Mouse (Mus musculus) hindbrain, embryonic 10.5 days (tissue): Measurements from ENCODE around the gene Ccng1. TPM values are rescaled to one million over a fixed set of nuclear protein-coding genes. Genes with fewer than 3 reads are reported as not detected.
"Not testable (repeated sequence)": the region's sequence is repeated elsewhere in the genome, so short reads cannot be mapped to it uniquely, and the experiment has no call there.

Experiments used
- DNase-seq: peaks from one replicate; pipeline ENCODE4 v3.0.0-alpha.2; 2017; ENCODE audit warnings: low spot score
- H3K27ac ChIP-seq: fragments of 300-500 bp; sonication (generic); 2 replicates; pipeline ENCODE4 v1.5.1; 2016; ENCODE audit warnings: mild to moderate bottlenecking, moderate library complexity
- H3K27me3 ChIP-seq: fragments of 300-500 bp; sonication (generic); 2 replicates; pipeline ENCODE4 v1.6.1; 2016; ENCODE audit warnings: mild to moderate bottlenecking; ENCODE audit not compliant: poor library complexity, insufficient read depth, severe bottlenecking
- H3K36me3 ChIP-seq: fragments of 300-500 bp; sonication (generic); 2 replicates; pipeline ENCODE4 v1.6.1; 2016; ENCODE audit warnings: mild to moderate bottlenecking, moderate library complexity
- H3K4me1 ChIP-seq: fragments of 300-500 bp; sonication (generic); replicated peaks from 2 replicates; pipeline ENCODE4 v1.6.1; 2016; ENCODE audit warnings: mild to moderate bottlenecking
- H3K4me3 ChIP-seq: fragments of 300-500 bp; sonication (generic); 2 replicates; pipeline ENCODE4 v1.5.1; 2016; ENCODE audit warnings: mild to moderate bottlenecking, moderate library complexity
- H3K9me3 ChIP-seq: fragments of 300-500 bp; sonication (generic); 2 replicates; pipeline ENCODE4 v1.6.1; 2016; ENCODE audit warnings: mild to moderate bottlenecking, moderate library complexity
- WGBS: fragments of 180-500 bp; shearing (Covaris S2); methylation state at CpG from one replicate; pipeline ENCODE4 v1.1.7; 2016; 5-methylcytosine and 5-hydroxymethylcytosine counted together
- polyA plus RNA-seq: library from polyadenylated mRNA; unstranded; fragments of >200 nt; fragmentation: Nextera tagmentation; extraction: Ambion mirVana; gene quantifications from 2 replicates; pipeline ENCODE4 v1.2.1, GENCODE M21; 2016

Ccng1 gene
- polyA plus RNA-seq, 1 experiment from 2014 or later = 35.5 TPM

GRCm38 (mm10) chr11:40753836-40754235, 1.3 kb downstream of the Ccng1 start:
- Histone ChIP-seq H3K27ac (no peak overlapping the region), H3K9me3 (no peaks in the 10 kb centered on the region), H3K36me3 (peaks cover 12% of the 10 kb centered on the region; the same call in 1 of the 2 replicates), H3K4me1 (peaks cover 18% of the 10 kb centered on the region), H3K27me3 (no peaks in the 10 kb centered on the region), H3K4me3 (peak overlapping the region; percentile 83; the same call in 1 of the 2 replicates)
- DNase-seq = no peak
- WGBS = 91% methylated on average over 6 of the region's 6 CpGs

- Histone ChIP-seq H3K9me3 (no peaks in the 10 kb centered on the region), H3K27me3 (no peaks in the 10 kb centered on the region), H3K4me1 (no peaks in the 10 kb centered on the region), H3K27ac (no peak overlapping the region), H3K36me3 (peaks cover 16% of the 10 kb centered on the region), H3K4me3 (no peak overlapping the region)
- whole genome bisulfite sequencing = 76% methylated on average over 2 of the region's 2 CpGs
- no peak for DNase-seq
Measured at GRCm38 (mm10) chr11:40747716-40748115, 7.4 kb downstream of the Ccng1 start.

GRCm38 (mm10) chr11:40746361-40746760, 8.8 kb downstream of the Ccng1 start:
- Histone ChIP-seq H3K27me3 (no peaks in the 10 kb centered on the region), H3K4me1 (no peaks in the 10 kb centered on the region), H3K36me3 (peaks cover 22% of the 10 kb centered on the region), H3K27ac (no peak overlapping the region), H3K9me3 (no peaks in the 10 kb centered on the region), H3K4me3 (no peak overlapping the region)
- 93% methylated on average over 12 of the region's 12 CpGs for WGBS
- no peak for DNase-seq

GRCm38 (mm10) chr11:40744348-40744747, 10.8 kb downstream of the Ccng1 start:
- Histone ChIP-seq H3K9me3 (no peaks in the 10 kb centered on the region), H3K4me3 (no peak overlapping the region), H3K4me1 (no peaks in the 10 kb centered on the region), H3K36me3 (peaks cover 30% of the 10 kb centered on the region), H3K27ac (no peak overlapping the region), H3K27me3 (no peaks in the 10 kb centered on the region)
- WGBS = 90% methylated on average over 3 of the region's 3 CpGs
- no peak for DNase-seq

GRCm38 (mm10) chr11:40741605-40742262, 13.4 kb downstream of the Ccng1 start:
- H3K27me3 ChIP-seq = no peaks in the 10 kb centered on the region
- H3K4me3 ChIP-seq = no peak overlapping the region
- H3K9me3 ChIP-seq = no peaks in the 10 kb centered on the region
- H3K36me3 ChIP-seq = peaks cover 53% of the 10 kb centered on the region
- H3K27ac ChIP-seq = no peak overlapping the region
- no peaks in the 10 kb centered on the region for H3K4me1 ChIP-seq
- no peak for DNase-seq
- WGBS = 91% methylated on average over 12 of the region's 12 CpGs

- no peak for DNase-seq
- WGBS = 91% methylated on average over 3 of the region's 3 CpGs
- no peaks in the 10 kb centered on the region for H3K9me3 ChIP-seq
- H3K4me1 ChIP-seq = peaks cover 21% of the 10 kb centered on the region
- peaks cover 64% of the 10 kb centered on the region for H3K36me3 ChIP-seq
- H3K27me3 ChIP-seq = no peaks in the 10 kb centered on the region
- no peak overlapping the region for H3K27ac ChIP-seq
- no peak overlapping the region for H3K4me3 ChIP-seq
Measured at GRCm38 (mm10) chr11:40737369-40737768, 17.7 kb downstream of the Ccng1 start.

GRCm38 (mm10) chr11:40734251-40734752, 20.8 kb downstream of the Ccng1 start:
- H3K9me3 ChIP-seq = no peaks in the 10 kb centered on the region
- peak overlapping the region; percentile 94 for H3K4me3 ChIP-seq
- DNase-seq = no peak
- H3K36me3 ChIP-seq = peaks cover 48% of the 10 kb centered on the region
- peak overlapping the region; percentile 97 for H3K27ac ChIP-seq
- H3K27me3 ChIP-seq = no peaks in the 10 kb centered on the region
- WGBS = 5% methylated on average over 11 of the region's 11 CpGs
- H3K4me1 ChIP-seq = peaks cover 33% of the 10 kb centered on the region

GRCm38 (mm10) chr11:40733339-40734174, 21.6 kb downstream of the Ccng1 start, which contains the start of the genes Hmmr and Nudcd2:
TSS of gene Hmmr (minus strand) at chr11:40733422.
TSS of gene Nudcd2 (plus strand) at chr11:40733667.
- peak within 1 kb of the TSS; percentile 97 for H3K27ac ChIP-seq
- peaks cover 48% of the 10 kb centered on the region for H3K36me3 ChIP-seq
- H3K4me3 ChIP-seq = peak within 1 kb of the TSS; percentile 94
- H3K9me3 ChIP-seq = no peaks in the 10 kb centered on the region
- WGBS = under 1% methylated on average over 52 of the region's 52 CpGs
- peaks cover 33% of the 10 kb centered on the region for H3K4me1 ChIP-seq
- peak; percentile 95 for DNase-seq
- no peaks in the 10 kb centered on the region for H3K27me3 ChIP-seq

GRCm38 (mm10) chr11:40732997-40733338, 22.1 kb downstream of the Ccng1 start:
- Histone ChIP-seq H3K36me3 (peaks cover 48% of the 10 kb centered on the region), H3K27me3 (no peaks in the 10 kb centered on the region), H3K27ac (peak overlapping the region; percentile 97), H3K4me1 (peaks cover 33% of the 10 kb centered on the region), H3K9me3 (no peaks in the 10 kb centered on the region), H3K4me3 (peak overlapping the region; percentile 94)
- no peak for DNase-seq
- 1% methylated on average over 14 of the region's 14 CpGs for WGBS

- Histone ChIP-seq H3K36me3 (peaks cover 100% of the 10 kb centered on the region), H3K9me3 (no peaks in the 10 kb centered on the region), H3K4me1 (no peaks in the 10 kb centered on the region), H3K4me3 (no peak overlapping the region), H3K27ac (no peak overlapping the region), H3K27me3 (no peaks in the 10 kb centered on the region)
- DNase-seq = no peak
Measured at GRCm38 (mm10) chr11:40718324-40718723, 36.8 kb downstream of the Ccng1 start.

- no peaks in the 10 kb centered on the region for H3K4me1 ChIP-seq
- H3K27ac ChIP-seq = no peak overlapping the region
- H3K36me3 ChIP-seq = peaks cover 100% of the 10 kb centered on the region
- no peaks in the 10 kb centered on the region for H3K27me3 ChIP-seq
- no peaks in the 10 kb centered on the region for H3K9me3 ChIP-seq
- DNase-seq = no peak
- H3K4me3 ChIP-seq = no peak overlapping the region
- 95% methylated on average over 5 of the region's 5 CpGs for WGBS
Measured at GRCm38 (mm10) chr11:40715524-40715923, 39.6 kb downstream of the Ccng1 start.

GRCm38 (mm10) chr11:40713858-40714257, 41.3 kb downstream of the Ccng1 start:
- DNase-seq = no peak
- H3K4me3 ChIP-seq = no peak overlapping the region
- H3K27me3 ChIP-seq = no peaks in the 10 kb centered on the region
- WGBS = 89% methylated on average over 8 of the region's 8 CpGs
- H3K36me3 ChIP-seq = peaks cover 100% of the 10 kb centered on the region
- H3K27ac ChIP-seq = no peak overlapping the region
- H3K4me1 ChIP-seq = no peaks in the 10 kb centered on the region
- H3K9me3 ChIP-seq = no peaks in the 10 kb centered on the region

GRCm38 (mm10) chr11:40709899-40710298, 45.2 kb downstream of the Ccng1 start:
- WGBS = 91% methylated on average over 6 of the region's 6 CpGs
- not testable (repeated sequence) for H3K27me3 ChIP-seq, H3K4me3 ChIP-seq, H3K27ac ChIP-seq, H3K9me3 ChIP-seq, H3K4me1 ChIP-seq, DNase-seq
- peaks cover 100% of the 10 kb centered on the region for H3K36me3 ChIP-seq
